Mouse (Mus musculus): ENCODE measurements around the gene Timm8b. TPM values are rescaled to one million over a fixed set of nuclear protein-coding genes. Genes with fewer than 3 reads are reported as not detected.
"Not testable (repeated sequence)": the region's sequence is repeated elsewhere in the genome, so short reads cannot be mapped to it uniquely, and the experiment has no call there.

Timm8b gene
- polyA plus RNA-seq, 1 experiment from 2014 or later, result 297 TPM

DNA sequence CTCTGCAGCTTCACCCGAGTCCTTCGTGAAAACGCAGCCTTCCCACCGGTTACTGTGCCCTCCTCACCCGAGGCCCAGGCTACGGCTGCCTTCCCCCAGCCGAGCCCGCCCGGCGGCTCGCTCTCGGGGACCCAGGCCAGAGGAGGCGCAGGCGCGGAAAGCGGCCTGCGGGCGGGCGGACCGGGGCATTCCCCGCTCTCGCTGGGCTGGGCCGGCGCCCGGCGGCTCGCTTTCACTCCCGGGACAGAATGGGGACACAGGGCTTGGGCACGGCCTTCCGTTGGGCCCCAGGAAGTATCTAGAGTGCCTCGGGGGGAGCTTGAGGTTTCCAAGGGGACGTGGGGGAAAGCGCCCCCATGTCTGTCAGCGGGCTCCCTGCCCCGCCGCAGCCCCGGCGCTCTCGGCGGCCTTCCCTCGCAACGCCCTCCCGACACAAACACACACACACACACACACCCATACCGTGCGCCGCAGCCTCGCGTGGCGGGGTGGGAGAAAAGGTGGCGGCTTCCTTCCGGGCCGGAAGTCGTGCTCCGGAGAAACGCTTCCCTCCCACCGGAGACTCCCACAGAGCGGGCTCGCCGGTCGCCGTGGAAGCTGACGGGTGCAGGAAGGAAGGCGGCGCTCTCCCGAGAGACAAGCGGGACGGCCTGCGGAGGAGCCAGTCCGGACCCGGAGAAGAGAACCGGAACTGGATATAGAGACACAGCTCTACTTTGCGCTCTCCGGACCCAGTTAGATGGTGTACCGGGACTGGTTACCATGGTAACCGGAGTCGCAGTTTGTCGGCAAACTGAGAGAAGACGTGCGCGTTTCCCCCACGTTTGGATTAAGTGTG lies 13.3 kb downstream of the Timm8b start, which contains the start of the genes Pih1d2 and Nkapd1:
Gene Pih1d2 (plus strand): TSS at position 556 of the 838 bp plus-strand sequence.
Gene Nkapd1 (minus strand): TSS at position 699 of the 838 bp plus-strand sequence.
- H3K9me3 ChIP-seq (replicated peaks), result no peaks in the 10 kb centered on the region
- H3K4me3 ChIP-seq, result peak within 1 kb of the TSS; percentile 89
- H3K27ac ChIP-seq, result peak within 1 kb of the TSS; percentile 93
- peaks cover 8% of the 10 kb centered on the region for H3K4me1 ChIP-seq
- H3K27me3 ChIP-seq (ENCODE audit: low read depth, poor library complexity, severe bottlenecking), result no peaks in the 10 kb centered on the region
- under 1% methylated on average over 81 of the region's 81 CpGs for WGBS
- peaks cover 33% of the 10 kb centered on the region for H3K36me3 ChIP-seq
- peak; percentile 90 for DNase-seq (ENCODE audit: low spot score)

GRCm38 (mm10) chr9:50617794-50618330 lies 14.2 kb downstream of the Timm8b start:
- no peak for DNase-seq (ENCODE audit: low spot score)
- H3K27ac ChIP-seq, result no peak overlapping the region
- H3K4me1 ChIP-seq, result peaks cover 8% of the 10 kb centered on the region
- no peaks in the 10 kb centered on the region for H3K27me3 ChIP-seq (ENCODE audit: low read depth, poor library complexity, severe bottlenecking)
- peak overlapping the region; percentile 89 for H3K4me3 ChIP-seq
- 63% methylated on average over 9 of the region's 9 CpGs for WGBS
- H3K9me3 ChIP-seq (replicated peaks), result no peaks in the 10 kb centered on the region
- H3K36me3 ChIP-seq, result peaks cover 25% of the 10 kb centered on the region

DNA sequence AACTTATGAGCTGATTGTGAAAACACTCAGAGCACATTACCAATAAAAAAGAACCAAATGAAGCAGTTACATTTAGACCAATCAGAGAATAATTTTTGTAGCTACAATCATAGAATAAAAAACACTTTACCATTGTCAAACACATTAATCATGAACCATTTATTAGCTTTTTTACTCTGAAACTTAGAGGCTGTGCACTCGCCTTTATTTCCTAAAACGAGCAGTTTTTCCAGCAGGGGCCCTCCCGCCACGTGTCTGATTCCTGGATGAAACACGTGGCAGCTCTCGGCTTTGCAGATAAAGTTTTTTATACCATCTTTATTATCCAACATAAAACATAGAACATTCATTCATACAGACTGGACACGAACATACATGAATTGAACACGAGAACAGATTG lies 27.2 kb downstream of the Timm8b start:
- H3K27ac ChIP-seq; H3K9me3 ChIP-seq (replicated peaks); H3K27me3 ChIP-seq (ENCODE audit: low read depth, poor library complexity, severe bottlenecking); DNase-seq (ENCODE audit: low spot score); H3K4me1 ChIP-seq; H3K4me3 ChIP-seq: not testable (repeated sequence)
- WGBS, result 95% methylated on average over 6 of the region's 8 CpGs
- H3K36me3 ChIP-seq, result peaks cover 39% of the 10 kb centered on the region

DNA sequence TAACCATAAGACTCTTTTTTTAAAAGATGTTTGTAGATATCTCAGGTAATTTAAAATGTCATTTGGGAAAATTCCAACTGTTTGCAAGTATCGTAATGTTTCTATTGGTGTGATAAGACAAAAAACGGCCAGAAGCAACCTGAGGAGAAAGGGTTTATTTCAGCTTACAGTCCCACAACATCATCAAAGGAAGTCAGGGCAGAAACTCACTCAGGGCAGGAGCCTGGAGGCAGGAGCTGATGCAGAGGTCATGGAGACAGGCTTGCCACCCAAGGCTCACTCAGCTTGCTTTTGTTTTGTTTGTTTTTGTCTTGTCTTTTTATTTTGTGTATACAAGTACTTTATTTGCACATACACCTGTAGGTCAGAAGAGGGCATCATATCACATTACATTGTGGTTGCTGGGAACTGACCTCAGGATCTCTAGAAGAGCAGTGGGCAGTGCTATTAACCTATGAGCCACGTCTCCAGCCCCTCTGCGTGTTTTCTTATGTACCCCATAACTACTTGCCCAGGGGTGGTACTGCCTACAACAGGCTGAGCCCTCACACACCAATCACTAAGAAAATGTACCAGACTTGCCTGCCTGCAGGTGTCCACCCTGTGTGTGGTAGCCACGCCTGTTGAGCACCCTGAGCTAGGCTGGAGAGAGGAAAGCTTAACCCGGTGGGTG lies 28.4 kb downstream of the Timm8b start:
- Histone ChIP-seq H3K9me3 (replicated peaks) (no peaks in the 10 kb centered on the region), H3K36me3 (peaks cover 52% of the 10 kb centered on the region), H3K4me1 (no peaks in the 10 kb centered on the region), H3K27ac (no peak overlapping the region), H3K4me3 (no peak overlapping the region), H3K27me3 (ENCODE audit: low read depth, poor library complexity, severe bottlenecking) (no peaks in the 10 kb centered on the region)
- DNase-seq (ENCODE audit: low spot score), result no peak
- 85% methylated on average over 6 of the region's 6 CpGs for WGBS

DNA sequence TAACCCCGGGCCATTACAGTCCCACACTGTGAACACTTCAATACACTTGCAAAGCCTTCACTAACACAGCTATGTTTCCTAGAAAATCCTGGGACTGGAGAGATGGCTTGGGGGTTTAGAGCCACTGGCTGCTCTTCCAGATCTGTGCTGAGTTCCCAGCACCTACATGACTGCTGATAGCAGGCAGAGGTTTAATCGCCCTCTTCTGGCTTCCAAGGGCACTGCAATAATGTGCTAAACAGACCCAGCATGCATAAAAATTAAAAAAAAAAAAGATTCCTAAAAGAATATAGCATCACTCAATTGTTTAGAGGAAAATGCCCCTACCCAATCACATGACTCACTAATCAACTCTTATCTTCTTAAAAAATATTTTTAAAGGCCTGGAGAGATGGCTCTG lies 29.3 kb downstream of the Timm8b start:
- no peak for DNase-seq (ENCODE audit: low spot score)
- no peak overlapping the region for H3K4me3 ChIP-seq
- peaks cover 61% of the 10 kb centered on the region for H3K36me3 ChIP-seq
- no peaks in the 10 kb centered on the region for H3K9me3 ChIP-seq (replicated peaks)
- no peaks in the 10 kb centered on the region for H3K4me1 ChIP-seq
- WGBS, result 65% methylated on average over 2 of the region's 2 CpGs
- H3K27ac ChIP-seq, result no peak overlapping the region
- H3K27me3 ChIP-seq (ENCODE audit: low read depth, poor library complexity, severe bottlenecking), result no peaks in the 10 kb centered on the region

GRCm38 (mm10) chr9:50634270-50634669 lies 30.6 kb downstream of the Timm8b start:
- Histone ChIP-seq H3K36me3 (peaks cover 73% of the 10 kb centered on the region), H3K4me3 (no peak overlapping the region), H3K4me1 (no peaks in the 10 kb centered on the region), H3K27ac (no peak overlapping the region), H3K27me3 (ENCODE audit: low read depth, poor library complexity, severe bottlenecking) (no peaks in the 10 kb centered on the region), H3K9me3 (replicated peaks) (no peaks in the 10 kb centered on the region)
- DNase-seq (ENCODE audit: low spot score), result no peak
- WGBS, result 97% methylated on average over 11 of the region's 11 CpGs

DNA sequence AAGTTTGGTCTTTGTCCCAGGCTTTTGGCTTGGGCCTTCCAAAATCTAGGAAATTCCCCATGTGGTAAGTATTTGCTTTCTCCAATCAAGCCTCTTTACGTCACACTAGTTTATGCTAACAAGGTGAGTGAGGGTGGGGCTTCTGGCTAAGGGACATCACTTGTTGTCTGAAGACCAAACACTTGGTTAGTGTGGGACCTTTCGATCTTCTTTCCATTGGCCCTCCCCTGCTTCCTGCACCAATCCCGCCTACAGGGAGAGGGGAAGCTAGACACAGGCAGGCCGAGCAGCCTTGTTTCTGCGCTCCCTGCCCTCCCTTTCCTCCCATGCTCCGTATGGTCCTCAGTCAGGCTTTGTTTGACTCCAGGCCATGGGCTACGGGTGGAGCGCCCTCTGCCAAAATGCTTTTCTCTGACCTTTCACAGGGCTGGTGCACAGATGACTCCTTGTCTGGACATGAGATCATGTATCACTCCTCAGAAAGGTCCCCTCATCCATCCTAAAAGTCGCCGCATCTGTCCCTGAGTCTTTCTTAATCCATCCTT lies 43.2 kb downstream of the Timm8b start:
- Histone ChIP-seq H3K9me3 (replicated peaks) (no peaks in the 10 kb centered on the region), H3K27me3 (ENCODE audit: low read depth, poor library complexity, severe bottlenecking) (no peaks in the 10 kb centered on the region), H3K36me3 (peaks cover 95% of the 10 kb centered on the region), H3K27ac (no peak overlapping the region), H3K4me1 (no peaks in the 10 kb centered on the region), H3K4me3 (no peak overlapping the region)
- no peak for DNase-seq (ENCODE audit: low spot score)
- 84% methylated on average over 10 of the region's 10 CpGs for WGBS

GRCm38 (mm10) chr9:50650503-50650902 lies 46.8 kb downstream of the Timm8b start:
- 97% methylated on average over 10 of the region's 10 CpGs for WGBS
- Histone ChIP-seq H3K4me1 (no peaks in the 10 kb centered on the region), H3K4me3 (no peak overlapping the region), H3K9me3 (replicated peaks) (no peaks in the 10 kb centered on the region), H3K27ac (no peak overlapping the region), H3K36me3 (peaks cover 98% of the 10 kb centered on the region), H3K27me3 (ENCODE audit: low read depth, poor library complexity, severe bottlenecking) (no peaks in the 10 kb centered on the region)
- DNase-seq (ENCODE audit: low spot score), result no peak

Other genes with a start within 250 kb of the Timm8b start
- 0.29 TPM in 1 of 2 replicates, not detected in the other for gene Plet1, start 109.4 kb upstream of the Timm8b start, polyA plus RNA-seq (2016; fragmentation: Nextera tagmentation; extraction: Ambion mirVana)
- 53.4 and 59.2 TPM in 2 replicates for gene Pts, start 75.2 kb upstream of the Timm8b start, polyA plus RNA-seq (2016; fragmentation: Nextera tagmentation; extraction: Ambion mirVana)
- gene Il18, start 49.1 kb upstream of the Timm8b start, polyA plus RNA-seq (2016; fragmentation: Nextera tagmentation; extraction: Ambion mirVana), result 0.50 TPM in 1 of 2 replicates, not detected in the other
- gene Bco2, start 48.7 kb upstream of the Timm8b start, polyA plus RNA-seq (2016; fragmentation: Nextera tagmentation; extraction: Ambion mirVana), result 0.06 TPM in 1 of 2 replicates, not detected in the other
- gene Tex12, start 42.6 kb upstream of the Timm8b start, polyA plus RNA-seq (2016; fragmentation: Nextera tagmentation; extraction: Ambion mirVana), result not detected in 2 replicates
- 337 and 352 TPM in 2 replicates for gene Sdhd, start 98 bp upstream of the Timm8b start, polyA plus RNA-seq (2016; fragmentation: Nextera tagmentation; extraction: Ambion mirVana)
- gene Pih1d2, start 13.4 kb downstream of the Timm8b start, polyA plus RNA-seq (2016; fragmentation: Nextera tagmentation; extraction: Ambion mirVana), result 5.1 and 5.4 TPM in 2 replicates
- 20.4 and 21.3 TPM in 2 replicates for gene Nkapd1, start 13.6 kb downstream of the Timm8b start, polyA plus RNA-seq (2016; fragmentation: Nextera tagmentation; extraction: Ambion mirVana)
- gene Dlat, start 55.9 kb downstream of the Timm8b start, polyA plus RNA-seq (2016; fragmentation: Nextera tagmentation; extraction: Ambion mirVana), result 61.7 and 62.1 TPM in 2 replicates
- 33.8 and 36.8 TPM in 2 replicates for gene Dixdc1, start 135.6 kb downstream of the Timm8b start, polyA plus RNA-seq (2016; fragmentation: Nextera tagmentation; extraction: Ambion mirVana)
- 2.6 and 2.8 TPM in 2 replicates for gene 2310030G06Rik, start 142.6 kb downstream of the Timm8b start, polyA plus RNA-seq (2016; fragmentation: Nextera tagmentation; extraction: Ambion mirVana)
- 2.4 and 3.1 TPM in 2 replicates for gene Cryab, start 147.4 kb downstream of the Timm8b start, polyA plus RNA-seq (2016; fragmentation: Nextera tagmentation; extraction: Ambion mirVana)
- gene Hspb2, start 148.4 kb downstream of the Timm8b start, polyA plus RNA-seq (2016; fragmentation: Nextera tagmentation; extraction: Ambion mirVana), result not detected in 2 replicates
- gene Fdxacb1, start 164.3 kb downstream of the Timm8b start, polyA plus RNA-seq (2016; fragmentation: Nextera tagmentation; extraction: Ambion mirVana), result 12.6 and 14.0 TPM in 2 replicates
- gene Alg9, start 171.1 kb downstream of the Timm8b start, polyA plus RNA-seq (2016; fragmentation: Nextera tagmentation; extraction: Ambion mirVana), result 42.2 and 43.0 TPM in 2 replicates
- 19.7 and 25.8 TPM in 2 replicates for gene 1110032A03Rik, start 171.6 kb downstream of the Timm8b start, polyA plus RNA-seq (2016; fragmentation: Nextera tagmentation; extraction: Ambion mirVana)
- gene Ppp2r1b, start 241.4 kb downstream of the Timm8b start, polyA plus RNA-seq (2016; fragmentation: Nextera tagmentation; extraction: Ambion mirVana), result 159 and 177 TPM in 2 replicates

Data from limb, embryonic 10.5 days (tissue).